In the genomic region with DNA sequence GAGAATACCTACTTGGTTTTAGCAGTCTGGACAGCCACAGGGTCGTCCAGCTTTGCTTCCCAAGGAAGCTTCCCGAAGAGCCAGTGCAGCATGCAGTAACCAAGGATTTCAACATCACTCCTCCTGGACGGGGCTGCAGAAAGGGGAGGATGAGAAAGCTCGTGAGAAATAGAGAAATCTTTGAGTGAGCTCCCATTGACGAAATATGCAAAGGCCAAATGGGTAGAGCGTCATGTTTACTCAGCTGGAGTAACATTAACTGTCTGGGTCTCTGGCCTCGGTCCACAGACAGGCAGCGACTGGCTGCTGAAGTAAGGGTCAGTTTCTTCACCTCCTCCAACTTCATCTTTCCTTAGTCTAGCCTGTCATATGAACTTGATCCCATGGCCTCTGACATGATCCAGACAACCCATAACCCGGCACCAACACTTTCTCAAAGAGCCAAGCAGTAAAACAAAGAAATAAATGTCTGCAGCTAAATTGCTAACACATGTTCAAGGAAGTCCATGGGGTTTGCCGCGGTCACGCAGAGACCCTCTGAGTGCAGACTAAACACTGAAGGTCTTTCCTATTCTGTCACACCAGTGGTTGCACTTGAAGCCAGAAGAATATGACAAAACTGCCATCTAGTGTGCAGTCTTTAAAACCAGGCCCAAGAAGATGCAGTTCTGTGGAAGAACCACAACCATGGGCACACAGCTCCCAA, we compare ENCODE assay signal across 7 mouse cellular contexts.
DNase-seq lines count a peak whose midpoint lies in the region; ATAC-seq lines count a peak whose summit lies in the region.

No protein-coding gene starts in this region.

- H3K9me3 ChIP-seq in embryonic facial prominence, embryonic 10.5 days, result no peaks in the 10 kb centered on the region
- no peaks in the 10 kb centered on the region for H3K9me3 ChIP-seq in midbrain, embryonic 14.5 days (ENCODE audit: control insufficient read depth, low read length)

- H3K27ac ChIP-seq in embryonic facial prominence, embryonic 10.5 days (replicated peaks), result peak overlapping the region; percentile 79
- H3K27ac ChIP-seq in midbrain, embryonic 14.5 days (replicated peaks; ENCODE audit: low read depth, low read length), result no peak overlapping the region

- H3K4me2 ChIP-seq in midbrain, embryonic 14.5 days (ENCODE audit: low read length), result no peak overlapping the region

- peaks cover 6% of the 10 kb centered on the region; the same call in 1 of the 2 replicates for H3K36me3 ChIP-seq in embryonic facial prominence, embryonic 10.5 days (replicated peaks)
- H3K36me3 ChIP-seq in midbrain, embryonic 14.5 days (ENCODE audit: control insufficient read depth, insufficient read depth, low read length), result no peaks in the 10 kb centered on the region

- ATAC-seq in midbrain, embryonic 14.5 days (ENCODE audit: low FRiP score, low TSS enrichment), result peak; percentile 55; the same call in 1 of the 2 replicates

- DNase-seq in adrenal gland, postnatal 36 days, result peak; percentile 8 to 31
- peak; percentile 79 for DNase-seq in embryonic facial prominence, embryonic 10.5 days (ENCODE audit: low spot score)
- peak; percentile 49 for DNase-seq in heart, adult 8-10 months (ENCODE audit: low spot score)
- peak; percentile 28 for DNase-seq in kidney, adult 18-20 months
- DNase-seq in left cerebral cortex, postnatal 4 days, result peak; percentile 6
- peak; percentile 76 for DNase-seq in midbrain, embryonic 14.5 days
- peak; percentile 67 for DNase-seq in yolk sac, embryonic 10.5 days (ENCODE audit: low spot score)

- H3K4me3 ChIP-seq in embryonic facial prominence, embryonic 10.5 days, result no peak overlapping the region
- no peak overlapping the region for H3K4me3 ChIP-seq in midbrain, embryonic 14.5 days (replicated peaks; ENCODE audit: low read depth, low read length)

- H3K4me1 ChIP-seq in embryonic facial prominence, embryonic 10.5 days, result peaks cover 11% of the 10 kb centered on the region
- H3K4me1 ChIP-seq in midbrain, embryonic 14.5 days (ENCODE audit: control insufficient read depth, insufficient read depth, low read length), result no peaks in the 10 kb centered on the region

- intact Hi-C loops in left cerebral cortex, postnatal 4 days (cut with DNase I), result loop anchor here (10.0 kb wide), 2 partner anchors 275 to 475 kb away; a partner anchor contains a TSS

- no peak overlapping the region for H3K9ac ChIP-seq in midbrain, embryonic 14.5 days (replicated peaks; ENCODE audit: low read length)

- no peaks in the 10 kb centered on the region for H3K27me3 ChIP-seq in embryonic facial prominence, embryonic 10.5 days (replicated peaks; ENCODE audit: low read depth, poor library complexity, severe bottlenecking)
- H3K27me3 ChIP-seq in midbrain, embryonic 14.5 days (ENCODE audit: control insufficient read depth, insufficient read depth, low read length), result no peaks in the 10 kb centered on the region

- WGBS in embryonic facial prominence, embryonic 10.5 days, result 34% methylated on average over 12 of the region's 12 CpGs
- WGBS in midbrain, embryonic 14.5 days, result 78% methylated on average over 12 of the region's 12 CpGs

Comparison
In these comparisons a context has a peak if more than half of its experiments do, and no peak if none do; other contexts are left out.
1. DNase-seq: peak in every context shown above with its lines; median percentile 79 in embryonic facial prominence, embryonic 10.5 days; 76 in midbrain, embryonic 14.5 days; 67 in yolk sac, embryonic 10.5 days; 49 in heart, adult 8-10 months; 28 in kidney, adult 18-20 months; 20 in adrenal gland, postnatal 36 days; 6 in left cerebral cortex, postnatal 4 days.